Mouse (Mus musculus) erythroblast, embryonic 14.5 days (primary cell): ENCODE results near the gene Igf2bp3.

ENCODE experiments used
- GATA1 ChIP-seq: IDR thresholded peaks from 2 replicates; pipeline ENCODE4 v1.6.1; 2012; ENCODE audit warnings: low read length, inconsistent platforms, mixed read lengths
- TAL1 ChIP-seq: IDR thresholded peaks from 3 replicates; pipeline ENCODE4 v1.6.1; 2012; ENCODE audit warnings: low read length, inconsistent platforms, mixed read lengths

GRCm38 (mm10) chr6:49209881-49210854 is 4.6 kb downstream of the Igf2bp3 start:
- no peak for TF ChIP-seq GATA1
- no peak for TF ChIP-seq TAL1
